Mouse (Mus musculus) adrenal gland (tissue): Measurements from ENCODE around the gene Rnft1.
"Not testable (repeated sequence)": the region's sequence is repeated elsewhere in the genome, so short reads cannot be mapped to it uniquely, and the experiment has no call there.

Experiments
- intact Hi-C: fragments of 180-260 bp; cut with DNase I; formaldehyde crosslinking; loops from one replicate; pipeline ENCODE4 v1.15.1; 2025
- long read RNA-seq, 2 experiments: library from polyadenylated mRNA; unstranded; transcript quantifications; one replicate each; pipeline ENCODE4 v2.0.0; 2020; ENCODE audit warnings: borderline replicate concordance in 1 of 2; ENCODE audit not compliant: insufficient replicate concordance in 1 of 2

Rnft1 gene
- long read RNA-seq, experiment 1, full-length matches to known transcripts, result 12 of 15 reads
- long read RNA-seq, experiment 1, partial matches to known transcripts, result 0 of 15 reads
- long read RNA-seq, experiment 1, other reads (novel, unspliced or antisense), result 3 of 15 reads
- long read RNA-seq, experiment 2, full-length matches to known transcripts, result 26 of 29 reads
- long read RNA-seq, experiment 2, partial matches to known transcripts, result 1 of 29 reads
- long read RNA-seq, experiment 2, other reads (novel, unspliced or antisense), result 2 of 29 reads

DNA sequence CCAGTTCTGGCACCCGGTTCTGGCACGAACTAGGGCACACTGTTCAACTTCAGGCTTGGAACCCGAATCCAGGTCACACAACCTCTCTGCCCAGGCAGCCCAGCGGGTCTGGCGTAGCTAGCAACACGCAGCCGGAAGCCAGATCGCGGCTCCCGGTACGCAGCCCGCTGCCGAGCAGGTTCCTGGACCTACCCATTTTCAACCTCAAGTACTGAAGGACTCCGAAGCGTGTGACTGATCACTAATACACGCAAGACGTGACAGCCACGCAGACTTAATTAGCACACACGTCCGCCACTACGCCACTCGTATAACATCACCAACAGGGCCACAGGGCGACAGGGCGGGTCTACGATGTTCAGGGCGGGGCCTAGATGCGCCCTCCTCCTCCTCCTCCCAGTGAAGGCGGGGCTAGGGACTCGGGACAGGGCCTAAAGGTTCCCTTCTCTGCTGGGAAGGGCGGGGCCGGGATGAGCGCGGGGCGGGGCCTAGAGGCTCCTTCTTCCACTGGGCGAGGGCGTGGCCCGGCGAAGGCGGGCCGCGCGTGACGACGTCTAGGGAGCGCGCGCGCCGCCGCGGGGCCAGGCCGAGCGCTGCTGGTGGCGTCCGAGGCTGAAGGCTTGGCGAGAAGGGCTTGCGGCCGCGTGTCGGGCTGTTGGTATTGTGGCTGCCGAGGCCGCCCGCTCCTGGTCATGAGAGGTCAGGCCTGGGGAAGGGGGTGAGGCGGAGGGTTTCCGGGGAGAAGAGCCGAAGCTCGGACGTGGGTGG lies at the start of gene Rnft1:
Rnft1 (plus strand) TSS at position 557 of the 768 bp plus-strand sequence.
- intact Hi-C loops, result no loop called here

GRCm38 (mm10) chr11:86436843-86437242 lies 47.6 kb upstream of the Rnft1 start:
- intact Hi-C loops, result no loop called here

DNA sequence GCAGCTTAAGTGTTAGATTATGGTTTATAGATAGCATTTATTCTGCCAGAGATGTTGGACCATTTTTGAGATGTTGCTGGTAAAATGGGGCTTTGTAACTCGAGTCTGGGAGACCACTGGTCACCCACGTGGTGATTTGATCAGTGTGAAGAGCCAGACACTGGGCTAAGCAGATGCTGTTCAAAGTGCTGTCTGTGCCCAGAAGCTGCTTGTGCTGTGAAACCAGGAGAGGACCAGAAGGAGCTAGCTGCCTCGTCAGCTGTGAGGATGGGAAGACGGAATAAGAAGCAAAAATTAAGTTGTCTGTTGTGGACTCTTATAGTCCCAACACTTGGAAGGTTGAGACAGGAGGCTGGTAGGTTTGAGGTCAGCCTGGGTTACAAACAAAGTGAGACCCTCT lies 46.2 kb upstream of the Rnft1 start:
- intact Hi-C loops, result no loop called here

GRCm38 (mm10) chr11:86440791-86441190 lies 43.7 kb upstream of the Rnft1 start:
- intact Hi-C loops, result no loop called here

DNA sequence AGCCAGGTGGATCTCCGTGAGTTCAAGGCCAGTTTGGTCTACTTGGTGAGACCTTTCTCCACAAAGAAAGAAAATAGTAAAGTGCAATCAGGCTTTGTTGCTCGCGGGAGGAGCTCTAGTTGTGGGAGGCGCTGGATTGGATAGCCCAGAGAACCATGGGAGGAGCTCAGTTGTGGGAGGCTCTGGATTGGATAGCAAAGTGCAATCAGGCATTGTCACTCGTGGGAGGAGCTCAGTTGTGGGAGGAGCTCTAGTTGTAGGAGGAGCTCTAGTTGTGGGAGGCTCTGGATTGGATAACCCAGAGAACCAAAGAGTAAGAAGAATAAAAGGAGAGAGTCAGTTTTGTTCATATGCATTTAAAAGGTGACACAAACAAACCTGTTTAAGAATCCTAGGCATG lies 30.5 kb upstream of the Rnft1 start:
- intact Hi-C loops, result no loop called here

DNA sequence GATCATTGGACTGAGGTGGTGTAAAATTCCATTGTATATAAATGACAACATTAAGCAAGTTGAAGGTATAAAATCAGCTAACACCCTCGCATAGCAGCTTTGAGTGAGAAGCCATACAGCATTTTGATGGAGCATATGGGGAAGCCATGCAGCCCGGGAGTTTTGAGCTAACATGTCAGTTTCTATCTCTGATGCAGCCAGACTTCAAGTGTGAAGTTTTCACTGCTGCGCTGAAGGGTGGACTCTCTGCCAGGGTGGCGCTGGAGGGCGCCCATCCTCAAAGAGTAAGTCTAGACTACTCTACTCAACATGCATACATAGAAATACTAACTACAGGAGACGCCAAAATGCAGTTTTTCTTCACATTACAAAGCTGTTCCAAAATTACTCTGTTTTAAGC lies 26.9 kb upstream of the Rnft1 start:
- intact Hi-C loops, result no loop called here

GRCm38 (mm10) chr11:86458866-86459265 lies 25.6 kb upstream of the Rnft1 start:
- intact Hi-C loops, result no loop called here

GRCm38 (mm10) chr11:86462579-86462978 lies 21.9 kb upstream of the Rnft1 start:
- intact Hi-C loops, result no loop called here

GRCm38 (mm10) chr11:86464275-86464674 lies 20.2 kb upstream of the Rnft1 start:
- intact Hi-C loops, result not testable (repeated sequence)

DNA sequence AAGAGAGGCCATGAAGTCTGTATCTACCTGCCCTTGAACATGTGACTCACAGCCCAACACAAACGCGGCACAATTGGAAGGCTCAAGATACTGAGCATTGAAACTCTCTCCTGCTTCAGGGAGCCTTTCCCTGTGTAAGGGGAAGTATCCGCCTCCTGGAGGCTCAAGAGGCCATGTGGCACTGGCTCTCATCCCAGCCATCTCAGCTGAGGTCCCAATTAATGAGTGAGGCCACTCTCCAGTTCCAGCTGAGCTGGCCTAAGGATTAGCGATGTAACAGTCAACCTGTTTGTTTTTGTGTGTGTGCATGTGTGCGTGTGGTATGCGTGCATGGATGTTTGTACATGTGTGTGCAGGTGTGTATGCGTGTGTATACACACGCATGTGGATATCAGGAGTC lies 16.1 kb upstream of the Rnft1 start:
- intact Hi-C loops, result no loop called here

GRCm38 (mm10) chr11:86468971-86469370 lies 15.5 kb upstream of the Rnft1 start:
- intact Hi-C loops, result no loop called here

DNA sequence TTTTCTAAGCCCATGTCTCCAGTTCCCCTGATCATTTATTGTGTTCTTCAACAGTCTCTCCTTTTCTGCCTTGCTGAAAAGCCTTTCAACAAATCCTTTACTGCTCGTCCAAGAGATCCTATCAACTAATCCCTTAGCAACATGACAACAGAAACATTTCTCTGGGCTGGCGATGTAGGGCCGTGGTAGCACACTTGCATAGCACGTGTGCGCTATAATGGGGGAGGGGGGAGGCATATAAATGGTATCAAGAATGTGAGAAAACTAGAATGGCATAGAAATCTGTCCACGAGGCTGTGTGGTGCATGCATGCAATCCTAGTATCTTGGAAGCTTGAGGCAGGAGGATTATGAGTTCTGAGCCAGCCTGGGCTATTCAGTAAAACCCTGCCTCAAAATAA lies 12.7 kb upstream of the Rnft1 start:
- intact Hi-C loops, result no loop called here

- intact Hi-C loops, result no loop called here
These were observed 11.7 kb upstream of the Rnft1 start for GRCm38 (mm10) chr11:86472771-86473171.

DNA sequence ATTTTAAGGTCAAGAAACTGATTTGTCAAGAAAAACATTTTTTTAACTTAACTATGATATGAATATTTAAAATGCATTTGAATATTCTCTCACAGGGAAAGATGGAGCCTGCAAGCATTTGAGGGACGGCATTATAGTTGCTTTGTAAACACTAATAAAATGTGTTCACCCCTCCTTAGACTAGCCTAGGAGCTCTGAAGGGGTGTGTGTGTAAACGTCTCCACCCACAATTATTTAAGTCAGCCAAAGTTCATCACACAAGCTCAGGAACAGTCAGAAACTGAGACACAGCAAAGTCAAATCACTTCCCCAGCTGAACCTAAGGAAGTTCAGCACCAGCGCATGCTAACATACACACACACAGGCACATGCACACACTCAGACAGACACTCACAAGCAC lies 10.9 kb upstream of the Rnft1 start:
- intact Hi-C loops, result no loop called here

- intact Hi-C loops, result no loop called here
These were observed 553 bp downstream of the Rnft1 start for GRCm38 (mm10) chr11:86484910-86485510.

- intact Hi-C loops, result no loop called here
These were observed 6.3 kb downstream of the Rnft1 start for GRCm38 (mm10) chr11:86490782-86491181.

DNA sequence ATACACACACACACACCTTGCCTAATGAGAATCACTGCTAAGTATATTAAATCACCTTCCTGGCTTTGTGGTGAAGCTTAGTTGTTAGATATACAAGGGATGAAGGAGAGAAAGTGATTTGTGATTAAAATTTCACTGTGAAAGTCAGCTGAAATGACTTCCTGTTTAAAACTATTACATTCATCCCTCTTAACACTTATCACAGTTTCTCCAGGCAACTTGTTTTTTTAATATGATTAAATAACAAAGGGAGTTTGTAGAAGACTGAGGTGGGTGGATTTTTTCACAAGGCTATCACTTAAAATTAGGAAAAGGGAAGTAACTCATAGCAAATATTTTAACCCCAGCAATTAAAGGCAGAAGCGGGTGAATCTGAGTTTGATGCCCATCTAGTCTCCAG lies 12.9 kb downstream of the Rnft1 start:
- intact Hi-C loops, result no loop called here

DNA sequence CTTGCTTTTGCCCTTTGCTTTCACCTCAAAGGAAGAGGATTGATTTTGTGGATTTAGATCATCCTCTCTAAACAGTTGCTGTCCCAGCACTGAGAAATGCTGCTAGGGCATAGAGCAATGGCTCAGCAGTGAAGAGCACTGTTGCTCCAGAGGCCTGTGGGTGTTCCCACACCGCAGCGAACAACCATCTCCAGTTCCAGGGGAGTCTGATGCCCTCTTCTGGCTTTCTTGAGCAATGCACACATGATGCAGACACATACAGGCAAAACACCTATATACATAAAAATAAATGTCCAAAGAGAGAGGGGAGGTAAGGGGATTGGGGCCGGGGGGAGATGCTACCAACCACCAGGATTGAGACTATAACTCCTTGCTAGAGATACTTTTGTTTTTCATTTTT lies 13.5 kb downstream of the Rnft1 start:
- intact Hi-C loops, result no loop called here

DNA sequence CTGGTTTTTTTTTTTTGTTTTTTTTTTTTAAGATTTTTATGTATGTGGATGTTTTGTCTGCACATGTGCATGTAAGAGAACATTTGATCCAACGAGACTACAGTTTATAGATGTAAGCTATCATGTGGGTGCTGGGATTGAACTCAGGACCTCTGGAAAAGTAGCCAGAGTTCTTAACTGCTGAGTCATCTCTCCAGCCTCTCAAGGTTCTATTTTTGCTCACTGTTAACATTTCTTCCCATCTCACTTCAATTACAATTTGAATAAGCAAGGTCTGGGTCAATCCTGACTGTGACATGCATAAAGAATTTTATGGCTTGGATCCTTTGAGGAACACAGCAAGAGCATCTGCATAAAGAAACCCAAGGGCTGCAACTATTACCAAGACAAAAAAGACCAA lies 16.3 kb downstream of the Rnft1 start:
- intact Hi-C loops, result no loop called here

DNA sequence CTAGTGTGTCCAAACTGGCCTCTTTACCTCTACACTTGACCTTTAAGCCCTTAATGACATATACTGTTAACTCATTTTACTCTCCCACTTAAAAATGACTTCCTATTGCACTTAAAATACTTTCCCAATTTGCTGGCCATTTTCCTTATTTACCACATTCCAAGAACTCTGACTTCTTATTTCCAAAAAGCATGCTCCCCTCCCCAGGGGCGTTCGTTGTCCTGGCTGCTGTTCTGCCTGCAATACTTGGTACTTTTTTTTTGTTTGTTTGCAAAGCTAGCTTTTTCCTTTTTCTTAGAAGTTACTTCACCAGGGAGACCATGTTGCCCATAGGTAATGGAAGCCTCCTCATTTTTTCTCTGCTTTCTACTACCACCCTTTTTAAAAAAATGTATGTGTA lies 18.7 kb downstream of the Rnft1 start:
- intact Hi-C loops, result no loop called here

DNA sequence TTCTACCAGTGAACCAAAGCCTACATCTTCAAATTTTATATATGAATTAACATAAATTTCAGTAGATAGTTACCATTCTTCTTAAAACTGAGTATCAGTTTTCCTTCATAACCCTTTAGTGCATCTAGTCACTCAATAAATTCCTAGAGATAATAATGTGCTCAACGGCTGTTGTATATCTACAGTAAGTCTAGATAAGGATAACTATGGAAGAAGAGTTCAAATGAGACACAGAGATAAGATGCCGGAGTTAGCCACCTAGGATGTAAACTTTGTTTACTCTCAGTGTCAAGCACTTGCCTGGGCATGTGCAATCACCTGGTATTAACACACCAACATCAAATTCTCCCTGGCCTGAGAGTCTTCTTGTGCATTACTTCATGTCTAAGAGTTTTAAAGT lies 22.9 kb downstream of the Rnft1 start:
- intact Hi-C loops, result no loop called here

GRCm38 (mm10) chr11:86507991-86508390 lies 23.5 kb downstream of the Rnft1 start:
- intact Hi-C loops, result no loop called here

DNA sequence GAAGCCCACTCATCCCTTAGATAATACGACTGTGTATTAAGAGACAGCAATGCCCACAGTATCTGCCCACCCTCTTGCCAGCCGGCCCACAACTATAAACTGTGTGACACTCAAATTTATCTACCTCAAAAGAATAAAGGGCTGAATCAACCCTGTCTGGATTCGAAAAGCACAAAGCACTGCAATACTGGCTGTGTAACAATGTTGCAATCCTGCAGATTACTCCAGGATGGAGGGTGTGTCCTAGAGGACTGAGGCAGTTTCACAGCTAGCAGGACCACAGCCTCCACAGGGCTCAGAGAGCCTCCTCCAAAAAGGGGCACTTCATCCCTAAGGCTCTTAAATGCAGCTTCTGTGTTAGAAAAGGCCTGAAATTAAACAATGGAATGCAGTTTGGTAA lies 32.2 kb downstream of the Rnft1 start:
- intact Hi-C loops, result no loop called here
